Mouse (Mus musculus): ENCODE data around the gene Helz2.
"Not testable (repeated sequence)": the region's sequence is repeated elsewhere in the genome, so short reads cannot be mapped to it uniquely, and the experiment has no call there.

Helz2 gene

DNA sequence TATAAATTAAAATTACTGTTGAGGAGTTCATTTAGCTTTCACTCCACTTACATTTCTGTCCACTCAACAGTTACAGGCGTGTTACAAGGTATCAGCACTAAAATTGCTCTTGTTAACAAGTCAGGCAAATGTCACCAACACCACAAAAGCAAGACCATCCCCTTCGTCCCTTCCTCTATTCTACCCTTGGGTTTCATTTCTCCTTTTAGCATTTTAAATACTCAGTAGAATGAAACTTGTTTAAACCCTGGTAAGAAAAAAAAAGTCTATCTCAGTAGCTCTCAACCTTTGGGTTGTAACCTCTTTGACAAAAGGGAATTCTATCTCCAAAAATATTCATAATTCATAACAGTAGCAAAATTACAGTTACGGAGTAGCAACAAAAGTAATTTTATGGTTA is 48.8 kb downstream of the Helz2 start:
- no peak for DNase-seq (ENCODE audit: low spot score)

GRCm38 (mm10) chr2:181191936-181192335 is 49.9 kb downstream of the Helz2 start:
- DNase-seq (ENCODE audit: low spot score): no peak

GRCm38 (mm10) chr2:181191385-181191784 is 50.4 kb downstream of the Helz2 start:
- not testable (repeated sequence) for DNase-seq (ENCODE audit: low spot score)

GRCm38 (mm10) chr2:181189321-181189720 is 52.5 kb downstream of the Helz2 start:
- no peak for DNase-seq (ENCODE audit: low spot score)

DNA sequence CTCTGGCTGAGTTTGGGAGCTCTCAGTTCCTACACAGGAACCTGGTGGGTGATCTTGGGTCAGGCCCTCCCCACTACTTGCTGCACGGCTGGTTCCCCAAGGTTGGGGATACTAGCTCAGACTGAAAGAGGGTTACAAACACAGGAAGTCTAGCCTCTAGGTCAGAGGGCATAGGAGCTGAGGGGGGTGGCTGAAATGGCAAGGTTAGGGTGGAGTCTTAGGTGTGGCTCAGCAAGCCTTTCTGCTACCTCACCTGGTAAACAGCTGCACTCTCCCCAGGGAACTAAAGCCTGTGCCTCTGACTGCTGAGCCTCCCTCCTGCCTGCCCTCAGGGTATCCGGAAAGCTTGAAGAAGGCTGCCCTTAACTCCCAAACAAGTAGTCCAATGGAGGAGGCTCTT is 53.1 kb downstream of the Helz2 start:
- DNase-seq (ENCODE audit: low spot score): no peak

DNA sequence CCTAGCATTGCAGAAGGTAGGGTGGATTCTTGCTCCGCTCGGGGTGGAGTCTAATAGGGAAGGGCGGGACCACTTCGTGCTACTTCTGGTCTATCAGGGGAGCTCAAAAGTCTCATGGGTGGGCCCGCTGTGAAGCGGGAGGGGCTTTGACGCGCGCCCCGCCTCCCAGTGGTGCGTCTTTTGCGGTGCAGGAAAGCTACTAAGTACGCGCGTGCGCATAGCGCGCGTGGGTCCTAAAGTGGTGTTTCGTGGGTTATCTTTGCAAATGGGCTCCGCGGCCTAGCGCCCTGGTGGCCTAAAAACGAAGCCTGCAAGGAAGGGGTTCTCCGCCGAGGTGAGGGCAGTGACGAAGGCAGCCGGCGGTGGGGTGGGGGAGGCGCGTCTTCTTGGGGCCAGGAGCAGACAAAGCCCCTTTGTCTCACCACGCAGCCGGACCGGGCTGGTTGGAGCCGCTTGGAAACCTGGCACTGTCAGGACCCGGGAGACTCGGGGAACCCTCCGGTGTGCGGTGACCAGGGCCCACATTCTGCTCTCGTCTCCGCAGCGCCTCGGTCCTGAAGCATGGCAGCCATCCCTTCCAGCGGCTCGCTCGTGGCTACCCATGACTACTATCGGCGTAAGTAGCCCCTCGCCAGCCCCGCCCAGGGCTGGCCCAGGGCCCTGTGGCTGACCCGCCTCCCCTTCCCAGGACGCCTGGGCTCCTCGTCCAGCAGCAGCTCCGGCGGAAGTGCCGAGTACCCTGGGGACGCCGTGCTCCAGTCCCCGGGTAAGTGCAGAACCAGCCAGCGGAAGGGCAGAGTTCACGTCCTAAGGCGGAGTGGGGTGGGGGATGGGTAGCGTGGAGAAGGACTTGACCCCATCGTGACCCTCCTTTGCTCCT is 54.5 kb downstream of the Helz2 start, which contains the start of gene Ppdpf:
Gene Ppdpf (plus strand): TSS at position 127 of the 880 bp plus-strand sequence.
- DNase-seq (ENCODE audit: low spot score): peak; percentile 73

DNA sequence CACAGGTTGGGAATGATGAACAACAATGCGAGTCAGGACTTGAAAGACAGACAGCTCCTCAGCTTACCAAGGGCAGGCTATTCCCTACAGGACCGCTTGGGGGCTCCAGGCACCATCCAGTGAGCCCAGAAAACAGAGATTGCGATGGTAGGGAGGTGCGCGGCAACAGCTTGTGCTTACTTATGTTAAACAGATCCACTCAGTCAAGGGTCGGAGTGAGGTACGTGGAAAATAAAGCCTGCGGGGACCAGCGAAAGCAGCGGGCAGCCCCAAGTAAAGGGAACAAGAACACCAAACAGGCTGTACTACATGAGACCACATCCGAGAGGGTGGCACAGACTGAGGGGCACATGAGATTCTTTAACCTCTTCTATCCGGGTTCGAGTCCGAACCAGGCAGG is 55.2 kb downstream of the Helz2 start:
- peak; percentile 55 for DNase-seq (ENCODE audit: low spot score)

GRCm38 (mm10) chr2:181180898-181181297 is 60.9 kb downstream of the Helz2 start:
- no peak for DNase-seq (ENCODE audit: low spot score)

GRCm38 (mm10) chr2:181178471-181178870 is 63.4 kb downstream of the Helz2 start:
- no peak for DNase-seq (ENCODE audit: low spot score)

DNA sequence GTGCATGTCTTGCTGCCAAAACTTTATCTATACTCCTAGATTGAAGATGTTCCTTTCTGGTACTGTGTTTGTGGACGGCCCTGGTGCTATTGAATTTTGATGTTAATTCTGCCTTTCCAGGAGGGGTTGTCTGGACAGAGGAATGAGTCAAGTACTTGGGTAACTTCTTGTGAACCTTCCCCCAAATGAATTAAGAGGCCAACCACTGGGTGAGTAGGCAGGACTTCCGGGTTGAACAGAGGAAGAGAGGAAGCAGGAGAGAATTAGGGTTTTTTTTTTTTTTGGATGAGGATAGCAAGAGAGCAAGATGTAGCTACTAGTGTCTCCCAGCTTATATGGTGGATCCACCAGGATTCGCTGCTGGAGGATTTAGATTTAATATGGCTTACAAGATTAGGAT is 63.8 kb downstream of the Helz2 start:
- DNase-seq (ENCODE audit: low spot score): no peak

Measured in ovary, postnatal 10 days (tissue).